Mouse (Mus musculus) midbrain, embryonic 16.5 days (tissue): ENCODE results near the gene Slc6a16. TPM values are rescaled to one million over a fixed set of nuclear protein-coding genes. Genes with fewer than 3 reads are reported as not detected.
A peak's percentile ranks its signal among the peaks of the same experiment; 100 is the strongest.

ENCODE experiments used
- ATAC-seq: fragments of 200-750 bp; cut with Nextera tagmentation; 2 replicates; pipeline ENCODE4 v1.8.0; 2017; ENCODE audit warnings: moderate TSS enrichment
- H3K27ac ChIP-seq: fragments of 300-500 bp; sonication (generic); 2 replicates; pipeline ENCODE4 v1.5.1; 2014; ENCODE audit warnings: mild to moderate bottlenecking, low read length, mixed read lengths
- H3K27me3 ChIP-seq: fragments of 300-500 bp; sonication (generic); 2 replicates; pipeline ENCODE4 v1.6.1; 2014; ENCODE audit warnings: low read depth, low read length, mixed read lengths; ENCODE audit not compliant: control insufficient read depth, insufficient read depth
- H3K36me3 ChIP-seq: fragments of 300-500 bp; sonication (generic); 2 replicates; pipeline ENCODE4 v1.6.1; 2014; ENCODE audit warnings: mild to moderate bottlenecking, low read length, moderate library complexity, mixed read lengths; ENCODE audit not compliant: control insufficient read depth, insufficient read depth
- H3K4me1 ChIP-seq: fragments of 300-500 bp; sonication (generic); 2 replicates; pipeline ENCODE4 v1.6.1; 2014; ENCODE audit warnings: mild to moderate bottlenecking, low read length, mixed read lengths; ENCODE audit not compliant: control insufficient read depth, insufficient read depth
- H3K4me2 ChIP-seq: fragments of 300-500 bp; sonication (generic); 2 replicates; pipeline ENCODE4 v1.6.1; 2014; ENCODE audit warnings: mild to moderate bottlenecking, low read length, mixed read lengths
- H3K4me3 ChIP-seq: fragments of 300-500 bp; sonication (generic); 2 replicates; pipeline ENCODE4 v1.5.1; 2014; ENCODE audit warnings: low read depth, mild to moderate bottlenecking, low read length, moderate library complexity, mixed read lengths
- H3K9ac ChIP-seq: fragments of 300-500 bp; sonication (generic); 2 replicates; pipeline ENCODE4 v1.6.1; 2014; ENCODE audit warnings: low read depth, low read length, mixed read lengths
- H3K9me3 ChIP-seq: fragments of 300-500 bp; sonication (generic); replicated peaks from 2 replicates; pipeline ENCODE4 v1.6.1; 2014; ENCODE audit warnings: mild to moderate bottlenecking, low read length, mixed read lengths; ENCODE audit not compliant: control insufficient read depth, poor library complexity, severe bottlenecking
- WGBS: fragments of 180-500 bp; shearing (Covaris S2); extraction: QIAGEN DNeasy Blood & Tissue Kit; methylation state at CpG from one replicate; pipeline ENCODE4 v1.1.7; 2014; 5-methylcytosine and 5-hydroxymethylcytosine counted together
- polyA plus RNA-seq: library from polyadenylated mRNA; unstranded; fragments of >200 nt; fragmentation: Nextera tagmentation; extraction: Ambion mirVana; gene quantifications from 2 replicates; pipeline ENCODE4 v1.2.1, GENCODE M21; 2015

Gene Slc6a16
- polyA plus RNA-seq, 1 experiment from 2014 or later, result 0.93 TPM

GRCm38 (mm10) chr7:45213708-45214107, 27.2 kb upstream of the Slc6a16 start:
- no peak overlapping the region for H3K4me2 ChIP-seq
- H3K9me3 ChIP-seq, result no peaks in the 10 kb centered on the region
- no peak overlapping the region for H3K27ac ChIP-seq
- H3K4me3 ChIP-seq, result no peak overlapping the region
- no peaks in the 10 kb centered on the region for H3K36me3 ChIP-seq
- WGBS, result 66% methylated on average over 5 of the region's 5 CpGs
- no peak overlapping the region for H3K9ac ChIP-seq
- peaks cover 21% of the 10 kb centered on the region for H3K27me3 ChIP-seq
- H3K4me1 ChIP-seq, result peaks cover 14% of the 10 kb centered on the region
- no peak for ATAC-seq

GRCm38 (mm10) chr7:45215673-45216441, 25.0 kb upstream of the Slc6a16 start, which contains the start of gene Tead2:
Gene Tead2, plus strand, starts transcription at chr7:45215753.
- Histone ChIP-seq H3K4me3 (peak within 1 kb of the TSS; percentile 46), H3K27me3 (peaks cover 14% of the 10 kb centered on the region), H3K9me3 (no peaks in the 10 kb centered on the region), H3K36me3 (no peaks in the 10 kb centered on the region), H3K27ac (peak within 1 kb of the TSS; percentile 75), H3K4me1 (peaks cover 14% of the 10 kb centered on the region), H3K9ac (peak within 1 kb of the TSS; percentile 70), H3K4me2 (peak within 1 kb of the TSS; percentile 71)
- ATAC-seq, result peak; percentile 59; the same call in 1 of the 2 replicates
- WGBS, result under 1% methylated on average over 54 of the region's 55 CpGs

GRCm38 (mm10) chr7:45216442-45217183, 24.3 kb upstream of the Slc6a16 start:
- Histone ChIP-seq H3K9me3 (no peaks in the 10 kb centered on the region), H3K4me3 (peak overlapping the region; percentile 46), H3K27ac (peak overlapping the region; percentile 75), H3K36me3 (no peaks in the 10 kb centered on the region), H3K27me3 (peaks cover 8% of the 10 kb centered on the region), H3K4me1 (peaks cover 14% of the 10 kb centered on the region), H3K9ac (peak overlapping the region; percentile 70), H3K4me2 (peak overlapping the region; percentile 71)
- peak; percentile 77 for ATAC-seq
- under 1% methylated on average over 13 of the region's 13 CpGs for WGBS

- H3K27me3 ChIP-seq, result no peaks in the 10 kb centered on the region
- H3K9ac ChIP-seq, result no peak overlapping the region
- no peaks in the 10 kb centered on the region for H3K36me3 ChIP-seq
- no peak for ATAC-seq
- no peak overlapping the region for H3K4me3 ChIP-seq
- H3K9me3 ChIP-seq, result no peaks in the 10 kb centered on the region
- peaks cover 2% of the 10 kb centered on the region; the same call in 1 of the 2 replicates for H3K4me1 ChIP-seq
- H3K4me2 ChIP-seq, result no peak overlapping the region
- 94% methylated on average over 2 of the region's 2 CpGs for WGBS
- H3K27ac ChIP-seq, result no peak overlapping the region
Observed at GRCm38 (mm10) chr7:45221680-45222079, 19.2 kb upstream of the Slc6a16 start.

GRCm38 (mm10) chr7:45224826-45225225, 16.1 kb upstream of the Slc6a16 start:
- ATAC-seq, result no peak
- no peaks in the 10 kb centered on the region for H3K4me1 ChIP-seq
- no peak overlapping the region for H3K9ac ChIP-seq
- no peaks in the 10 kb centered on the region for H3K27me3 ChIP-seq
- no peak overlapping the region for H3K4me3 ChIP-seq
- no peaks in the 10 kb centered on the region for H3K9me3 ChIP-seq
- H3K27ac ChIP-seq, result no peak overlapping the region
- H3K4me2 ChIP-seq, result no peak overlapping the region
- H3K36me3 ChIP-seq, result no peaks in the 10 kb centered on the region
- WGBS, result 92% methylated on average over 7 of the region's 7 CpGs

- Histone ChIP-seq H3K9me3 (no peaks in the 10 kb centered on the region), H3K9ac (no peak overlapping the region), H3K4me2 (no peak overlapping the region), H3K27me3 (no peaks in the 10 kb centered on the region), H3K4me1 (no peaks in the 10 kb centered on the region), H3K27ac (no peak overlapping the region), H3K36me3 (no peaks in the 10 kb centered on the region), H3K4me3 (no peak overlapping the region)
- 98% methylated on average over 5 of the region's 5 CpGs for WGBS
- ATAC-seq, result no peak
Observed at GRCm38 (mm10) chr7:45226421-45226820, 14.5 kb upstream of the Slc6a16 start.

- H3K9ac ChIP-seq, result no peak overlapping the region
- H3K9me3 ChIP-seq, result no peaks in the 10 kb centered on the region
- H3K27ac ChIP-seq, result no peak overlapping the region
- H3K27me3 ChIP-seq, result no peaks in the 10 kb centered on the region
- H3K4me2 ChIP-seq, result no peak overlapping the region
- no peak overlapping the region for H3K4me3 ChIP-seq
- 96% methylated on average over 18 of the region's 18 CpGs for WGBS
- H3K4me1 ChIP-seq, result no peaks in the 10 kb centered on the region
- H3K36me3 ChIP-seq, result no peaks in the 10 kb centered on the region
- ATAC-seq, result no peak
Observed at GRCm38 (mm10) chr7:45228548-45228947, 12.3 kb upstream of the Slc6a16 start.

GRCm38 (mm10) chr7:45229046-45229445, 11.8 kb upstream of the Slc6a16 start:
- no peaks in the 10 kb centered on the region for H3K36me3 ChIP-seq
- H3K4me2 ChIP-seq, result no peak overlapping the region
- H3K4me1 ChIP-seq, result 0 out of 2 replicates have a peak, but pooled peaks cover under 1% of the 10 kb centered on the region
- no peak overlapping the region for H3K27ac ChIP-seq
- ATAC-seq, result no peak
- no peaks in the 10 kb centered on the region for H3K9me3 ChIP-seq
- WGBS, result 92% methylated on average over 8 of the region's 8 CpGs
- no peaks in the 10 kb centered on the region for H3K27me3 ChIP-seq
- H3K9ac ChIP-seq, result no peak overlapping the region
- no peak overlapping the region for H3K4me3 ChIP-seq
